In the genomic region with DNA sequence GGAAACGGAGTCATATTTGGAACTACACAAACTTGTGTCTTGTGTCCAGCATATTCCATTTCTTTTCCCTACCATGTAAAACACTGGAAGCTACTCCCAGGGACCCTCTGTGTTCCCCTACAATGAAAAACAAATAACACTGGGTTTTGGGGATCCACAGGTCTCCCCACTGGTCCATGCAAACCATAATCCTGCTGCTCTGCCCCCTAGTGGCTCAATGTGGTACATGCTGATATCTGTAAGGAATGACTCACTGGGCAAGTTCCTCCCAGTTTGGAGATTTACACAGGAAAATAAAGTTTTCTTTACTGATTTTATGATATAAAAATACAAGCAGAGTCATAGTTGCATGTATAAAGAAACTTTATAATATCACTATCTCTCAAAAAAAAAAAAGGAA, we compare ENCODE assay signal across 8 mouse cellular contexts.
DNase-seq lines count a peak whose midpoint lies in the region; ATAC-seq and TF ChIP-seq lines count a peak whose summit lies in the region.

No protein-coding gene starts in this region.

- DNase-seq in kidney, adult 9 months = peak; percentile 42
- no peak for DNase-seq in kidney, adult 11 months
- no peak for DNase-seq in Patski (ENCODE audit: low read depth, low spot score)
- peak; percentile 64 for DNase-seq in c-Kit-positive CD71-positive TER-119-positive erythroid progenitor cells, embryonic 14.5 days (ENCODE audit: low spot score)
- peak; percentile 66 for DNase-seq in liver, postnatal 0 days
- no peak for DNase-seq in gastrocnemius, postnatal 4 days (ENCODE audit: low spot score in 2 of 2)
- DNase-seq in right cerebral cortex, postnatal 14 days = no peak

- no peak overlapping the region for H3K27ac ChIP-seq in liver, postnatal 0 days (ENCODE audit: low read depth)

- WGBS in liver, postnatal 0 days (ENCODE audit: insufficient replicate concordance) = 100% methylated on average over 1 of the region's 1 CpGs

- no peaks in the 10 kb centered on the region for H3K36me3 ChIP-seq in liver, postnatal 0 days (replicated peaks; ENCODE audit: insufficient read depth, low read length)

- peak; percentile 82 for TF ChIP-seq CTCF in Patski (IDR thresholded peaks at IDR 0.05)
- TF ChIP-seq CTCF in liver, postnatal 0 days (IDR thresholded peaks at IDR 0.05; ENCODE audit: low read depth) = peak; percentile 87

- no peak overlapping the region for H3K4me2 ChIP-seq in liver, postnatal 0 days (ENCODE audit: low read depth, low read length)

- in situ Hi-C loops in Patski (cut with MboI; ENCODE audit: low pct_unique_long_range_greater_than_20kb) = loop anchor here (10.0 kb wide), 2 partner anchors 108 to 378 kb away; no protein-coding TSS in a partner anchor

- CTCF ChIA-PET in Patski (lab: Charles Lee) = interaction anchor here (0.7 to 1.0 kb wide), 3 partner anchors 9 to 11 kb away, joined by 3 read pairs; no protein-coding TSS in a partner anchor

- H3K9me3 ChIP-seq in liver, postnatal 0 days (ENCODE audit: low read length) = no peaks in the 10 kb centered on the region

- no peaks in the 10 kb centered on the region for H3K27me3 ChIP-seq in Patski
- H3K27me3 ChIP-seq in liver, postnatal 0 days (ENCODE audit: insufficient read depth, low read length) = no peaks in the 10 kb centered on the region

- H3K4me1 ChIP-seq in liver, postnatal 0 days (ENCODE audit: insufficient read depth) = no peaks in the 10 kb centered on the region

- POLR2A ChIA-PET in Patski (lab: Charles Lee) = no interaction called here

- no peak for ATAC-seq in Patski
- peak; percentile 48; the same call in 1 of the 2 replicates for ATAC-seq in liver, postnatal 0 days
- ATAC-seq in activated CD4-positive, CD25-positive, alpha-beta regulatory T cell, adult 4 months = no peak

- H3K9ac ChIP-seq in liver, postnatal 0 days (replicated peaks) = no peak overlapping the region

- no peak for TF ChIP-seq EP300 in liver, postnatal 0 days (IDR thresholded peaks at IDR 0.05; ENCODE audit: low read depth)

- no peak overlapping the region for H3K4me3 ChIP-seq in liver, postnatal 0 days (ENCODE audit: low read depth, low read length)

Comparison
In these comparisons a context has a peak if more than half of its experiments do, and no peak if none do; other contexts are left out.
1. DNase-seq: peak in kidney, adult 9 months (single experiment), c-Kit-positive CD71-positive TER-119-positive erythroid progenitor cells, embryonic 14.5 days (single experiment) and liver, postnatal 0 days (single experiment); none in kidney, adult 11 months (single experiment), Patski (single experiment), gastrocnemius, postnatal 4 days (0 of 2) and right cerebral cortex, postnatal 14 days (single experiment).